Mouse (Mus musculus): ENCODE measurements around the gene Use1. TPM values are rescaled to one million over a fixed set of nuclear protein-coding genes. Genes with fewer than 3 reads are reported as not detected.
A peak's percentile ranks its signal among the peaks of the same experiment; 100 is the strongest.
"Not testable (repeated sequence)": the region's sequence is repeated elsewhere in the genome, so short reads cannot be mapped to it uniquely, and the experiment has no call there.

The Use1 gene
- polyA plus RNA-seq (2016; fragmentation: Nextera tagmentation; extraction: Ambion mirVana): 74.4 and 84.6 TPM in 2 replicates

DNA sequence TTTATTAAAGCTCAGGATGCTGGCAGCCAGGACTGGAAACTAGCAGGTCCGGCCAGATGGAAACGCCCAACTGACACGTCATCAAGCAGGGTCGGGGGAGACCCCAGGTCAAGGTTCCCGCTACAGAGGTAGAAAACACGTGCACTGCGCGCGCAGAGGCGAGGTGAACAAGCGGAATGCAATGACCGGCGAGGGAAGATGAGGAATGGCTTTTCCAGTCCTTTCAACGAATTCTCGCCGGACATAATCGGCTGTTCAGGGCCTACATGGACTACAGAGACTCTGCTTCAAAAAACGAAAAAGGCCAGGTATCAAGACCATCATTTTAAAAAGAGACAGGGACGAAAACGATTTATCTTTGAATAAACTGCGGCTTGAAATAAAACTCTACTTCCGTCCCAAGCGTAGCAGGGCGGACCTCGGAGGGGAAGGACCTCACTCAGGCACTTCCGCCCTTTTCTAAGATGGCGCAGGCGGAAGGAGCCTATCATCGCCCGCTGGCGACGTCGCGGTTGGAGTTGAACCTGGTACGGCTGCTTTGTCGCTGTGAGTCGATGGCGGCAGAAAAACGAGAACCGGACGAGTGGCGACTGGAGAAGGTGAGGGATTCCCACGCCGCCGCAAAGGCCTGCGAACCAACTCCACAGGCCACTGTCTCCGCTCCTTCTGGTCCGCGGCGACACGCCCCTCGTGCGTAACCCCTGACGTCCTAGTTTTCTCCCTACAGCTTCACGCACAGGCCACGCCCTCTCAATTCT is at the start of gene Use1:
Gene Use1 (plus strand): TSS at position 78 of the 758 bp plus-strand sequence.
- Histone ChIP-seq H3K27ac (peak within 1 kb of the TSS; percentile 92), H3K4me1 (replicated peaks) (peaks cover 35% of the 10 kb centered on the region), H3K9me3 (no peaks in the 10 kb centered on the region), H3K4me3 (peak within 1 kb of the TSS; percentile 66), H3K27me3 (ENCODE audit: insufficient read depth, poor library complexity, severe bottlenecking) (no peaks in the 10 kb centered on the region), H3K36me3 (peaks cover 22% of the 10 kb centered on the region)
- WGBS: under 1% methylated on average over 56 of the region's 56 CpGs
- DNase-seq (ENCODE audit: low spot score): peak; percentile 91

GRCm38 (mm10) chr8:71318610-71319009 is 48.0 kb upstream of the Use1 start:
- H3K36me3 ChIP-seq: peaks cover 69% of the 10 kb centered on the region

GRCm38 (mm10) chr8:71319760-71320159 is 46.9 kb upstream of the Use1 start:
- not testable (repeated sequence) for DNase-seq (ENCODE audit: low spot score); H3K4me1 ChIP-seq (replicated peaks); H3K9me3 ChIP-seq; H3K27me3 ChIP-seq (ENCODE audit: insufficient read depth, poor library complexity, severe bottlenecking); H3K27ac ChIP-seq; H3K4me3 ChIP-seq
- peaks cover 79% of the 10 kb centered on the region for H3K36me3 ChIP-seq
- 90% methylated on average over 2 of the region's 2 CpGs for WGBS

More at GRCm38 (mm10) chr8:71318610-71319009, 48.0 kb upstream of the Use1 start:
- not testable (repeated sequence) for H3K4me3 ChIP-seq; H3K4me1 ChIP-seq (replicated peaks); H3K27me3 ChIP-seq (ENCODE audit: insufficient read depth, poor library complexity, severe bottlenecking); H3K9me3 ChIP-seq; DNase-seq (ENCODE audit: low spot score); H3K27ac ChIP-seq
- WGBS: 90% methylated on average over 5 of the region's 5 CpGs

DNA sequence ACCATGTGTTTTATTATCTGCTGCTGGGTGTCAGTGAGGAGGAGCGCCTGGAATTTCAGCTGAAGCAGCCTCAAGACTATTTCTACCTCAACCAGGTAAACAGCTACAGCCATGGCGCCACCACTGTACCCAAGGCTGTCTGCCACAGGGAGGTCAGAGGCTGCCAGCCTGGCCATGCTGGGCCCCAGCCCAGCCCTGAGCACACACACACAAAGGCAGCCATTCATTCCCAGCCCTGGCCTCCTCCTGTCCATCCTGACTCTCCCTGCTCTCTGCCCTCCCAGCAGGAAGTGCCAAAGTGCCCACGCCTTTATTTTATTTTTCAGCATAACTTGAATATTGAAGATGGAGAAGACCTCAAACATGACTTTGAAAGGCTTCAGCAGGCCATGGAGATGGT is 43.7 kb upstream of the Use1 start:
- no peaks in the 10 kb centered on the region for H3K9me3 ChIP-seq
- no peaks in the 10 kb centered on the region for H3K4me1 ChIP-seq (replicated peaks)
- no peak overlapping the region for H3K27ac ChIP-seq
- 91% methylated on average over 3 of the region's 3 CpGs for WGBS
- H3K36me3 ChIP-seq: peaks cover 81% of the 10 kb centered on the region
- no peaks in the 10 kb centered on the region for H3K27me3 ChIP-seq (ENCODE audit: insufficient read depth, poor library complexity, severe bottlenecking)
- DNase-seq (ENCODE audit: low spot score): no peak
- no peak overlapping the region for H3K4me3 ChIP-seq

- H3K27ac ChIP-seq: no peak overlapping the region
- no peaks in the 10 kb centered on the region for H3K4me1 ChIP-seq (replicated peaks)
- no peaks in the 10 kb centered on the region for H3K9me3 ChIP-seq
- WGBS: 87% methylated on average over 1 of the region's 1 CpGs
- no peaks in the 10 kb centered on the region for H3K27me3 ChIP-seq (ENCODE audit: insufficient read depth, poor library complexity, severe bottlenecking)
- no peak for DNase-seq (ENCODE audit: low spot score)
- no peak overlapping the region for H3K4me3 ChIP-seq
- peaks cover 89% of the 10 kb centered on the region for H3K36me3 ChIP-seq
Measured at GRCm38 (mm10) chr8:71324848-71325247, 41.8 kb upstream of the Use1 start.

DNA sequence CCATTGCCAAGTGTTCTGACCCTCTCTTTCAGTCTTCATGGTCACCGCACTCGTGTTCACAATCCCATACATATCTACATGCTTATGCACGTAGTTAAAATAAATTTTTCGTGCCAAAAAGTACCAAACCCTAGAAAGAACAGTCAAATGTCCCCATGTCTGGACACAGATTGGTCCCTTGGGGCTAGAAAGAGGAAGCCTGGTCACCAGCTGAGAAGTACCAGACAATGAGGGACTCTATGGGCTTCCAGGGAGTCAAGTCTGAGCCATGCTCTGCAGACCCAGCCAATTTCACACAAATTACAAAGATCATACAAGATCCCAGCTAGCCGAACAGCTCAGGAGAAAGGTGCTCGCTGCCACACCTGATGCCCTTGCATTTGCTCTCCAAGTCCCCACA is 28.8 kb upstream of the Use1 start:
- peaks cover 63% of the 10 kb centered on the region for H3K36me3 ChIP-seq
- H3K4me1 ChIP-seq (replicated peaks); H3K9me3 ChIP-seq; H3K27me3 ChIP-seq (ENCODE audit: insufficient read depth, poor library complexity, severe bottlenecking); H3K27ac ChIP-seq; H3K4me3 ChIP-seq; DNase-seq (ENCODE audit: low spot score): not testable (repeated sequence)
- 94% methylated on average over 6 of the region's 6 CpGs for whole genome bisulfite sequencing

DNA sequence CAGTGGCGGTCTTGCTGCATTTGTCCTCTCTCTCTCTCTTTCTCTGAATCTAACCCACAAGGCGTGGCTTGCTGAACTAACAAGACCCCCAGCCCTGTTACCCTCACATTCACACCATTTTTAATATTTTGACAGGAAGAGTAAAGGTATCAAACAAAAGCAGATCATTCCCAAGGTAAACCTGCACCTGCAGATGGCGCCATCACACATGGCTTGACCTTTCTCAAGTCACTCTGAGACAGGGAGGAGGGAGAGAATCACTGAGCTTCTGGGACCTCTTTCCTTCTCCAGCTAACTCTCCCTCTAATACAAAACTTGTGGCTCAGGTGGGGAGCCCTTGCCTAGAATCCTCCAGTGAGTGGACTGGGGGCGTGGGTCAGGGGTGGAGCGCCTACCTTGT is 26.0 kb upstream of the Use1 start:
- Histone ChIP-seq H3K27me3 (ENCODE audit: insufficient read depth, poor library complexity, severe bottlenecking) (no peaks in the 10 kb centered on the region), H3K9me3 (no peaks in the 10 kb centered on the region), H3K4me1 (replicated peaks) (no peaks in the 10 kb centered on the region), H3K27ac (no peak overlapping the region), H3K36me3 (peaks cover 74% of the 10 kb centered on the region), H3K4me3 (no peak overlapping the region; the same call in 1 of the 2 replicates)
- WGBS: 79% methylated on average over 5 of the region's 5 CpGs
- DNase-seq (ENCODE audit: low spot score): peak; percentile 49

- no peaks in the 10 kb centered on the region for H3K27me3 ChIP-seq (ENCODE audit: insufficient read depth, poor library complexity, severe bottlenecking)
- peaks cover 95% of the 10 kb centered on the region for H3K36me3 ChIP-seq
- no peak overlapping the region for H3K4me3 ChIP-seq
- no peaks in the 10 kb centered on the region for H3K9me3 ChIP-seq
- no peak overlapping the region for H3K27ac ChIP-seq
- no peak for DNase-seq (ENCODE audit: low spot score)
- H3K4me1 ChIP-seq (replicated peaks): no peaks in the 10 kb centered on the region
- 81% methylated on average over 1 of the region's 1 CpGs for WGBS
Measured at GRCm38 (mm10) chr8:71346581-71346980, 20.1 kb upstream of the Use1 start.

- H3K27me3 ChIP-seq (ENCODE audit: insufficient read depth, poor library complexity, severe bottlenecking): no peaks in the 10 kb centered on the region
- DNase-seq (ENCODE audit: low spot score): no peak
- H3K4me3 ChIP-seq: no peak overlapping the region
- H3K4me1 ChIP-seq (replicated peaks): no peaks in the 10 kb centered on the region
- H3K9me3 ChIP-seq: no peaks in the 10 kb centered on the region
- 86% methylated on average over 3 of the region's 3 CpGs for WGBS
- peaks cover 100% of the 10 kb centered on the region for H3K36me3 ChIP-seq
- no peak overlapping the region for H3K27ac ChIP-seq
Measured at GRCm38 (mm10) chr8:71351117-71351516, 15.5 kb upstream of the Use1 start.

DNA sequence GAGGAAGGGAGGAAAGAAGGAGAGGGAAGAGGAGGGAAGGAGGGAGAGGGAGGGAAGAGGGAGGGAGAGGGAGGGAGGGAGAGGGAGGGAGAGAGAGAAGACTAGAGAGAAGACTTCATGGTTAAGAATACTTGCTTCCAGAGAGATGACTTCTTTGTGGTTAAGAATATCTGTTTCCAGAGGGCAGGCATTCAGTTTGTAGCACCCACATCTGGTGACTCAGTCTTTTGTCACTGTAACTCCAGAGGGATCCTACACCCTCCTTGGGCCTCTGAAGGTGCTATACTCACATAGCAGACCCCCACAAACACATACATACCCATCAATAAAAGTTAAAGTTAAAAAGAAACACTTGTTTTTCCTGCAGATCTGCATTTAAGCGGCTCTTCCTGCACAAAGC is 15.1 kb upstream of the Use1 start:
- no peaks in the 10 kb centered on the region for H3K4me1 ChIP-seq (replicated peaks)

DNA sequence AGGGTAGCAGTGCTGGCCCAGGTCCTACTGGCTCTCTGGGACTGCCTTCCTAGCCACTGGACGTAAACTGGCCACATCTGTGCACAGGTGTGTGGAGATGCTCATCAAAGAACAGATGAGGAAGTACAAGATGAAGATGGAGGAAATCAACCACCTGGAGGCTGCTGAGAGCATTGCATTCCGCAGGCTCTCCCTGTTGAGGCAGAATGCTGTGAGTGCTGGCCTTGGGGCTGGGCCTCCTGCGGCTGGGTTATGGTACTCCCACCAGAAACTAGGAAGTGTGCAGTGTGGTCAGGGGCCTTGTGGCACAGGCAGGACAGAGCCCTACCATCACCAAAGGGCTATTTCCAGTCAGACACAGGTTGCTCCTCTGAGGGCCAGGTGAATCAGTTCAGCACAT is 8.6 kb upstream of the Use1 start:
- no peak for DNase-seq (ENCODE audit: low spot score)
- H3K4me3 ChIP-seq: no peak overlapping the region
- H3K9me3 ChIP-seq: no peaks in the 10 kb centered on the region
- 85% methylated on average over 3 of the region's 3 CpGs for WGBS
- no peaks in the 10 kb centered on the region for H3K27me3 ChIP-seq (ENCODE audit: insufficient read depth, poor library complexity, severe bottlenecking)
- no peak overlapping the region for H3K27ac ChIP-seq
- peaks cover 85% of the 10 kb centered on the region for H3K36me3 ChIP-seq
- no peaks in the 10 kb centered on the region for H3K4me1 ChIP-seq (replicated peaks)

More for the DNA sequence above, 15.1 kb upstream of the Use1 start:
- Histone ChIP-seq H3K27ac (no peak overlapping the region), H3K9me3 (no peaks in the 10 kb centered on the region), H3K4me3 (no peak overlapping the region), H3K36me3 (peaks cover 100% of the 10 kb centered on the region), H3K27me3 (ENCODE audit: insufficient read depth, poor library complexity, severe bottlenecking) (no peaks in the 10 kb centered on the region)
- 98% methylated on average over 1 of the region's 1 CpGs for WGBS
- DNase-seq (ENCODE audit: low spot score): no peak

GRCm38 (mm10) chr8:71367529-71368176 is 1.0 kb downstream of the Use1 start:
- Histone ChIP-seq H3K4me3 (peak overlapping the region; percentile 66), H3K27me3 (ENCODE audit: insufficient read depth, poor library complexity, severe bottlenecking) (no peaks in the 10 kb centered on the region), H3K4me1 (replicated peaks) (peaks cover 35% of the 10 kb centered on the region), H3K36me3 (peaks cover 29% of the 10 kb centered on the region), H3K9me3 (no peaks in the 10 kb centered on the region), H3K27ac (peak overlapping the region; percentile 92)
- no peak for DNase-seq (ENCODE audit: low spot score)
- 56% methylated on average over 17 of the region's 17 CpGs for WGBS

GRCm38 (mm10) chr8:71368366-71368765 is 1.7 kb downstream of the Use1 start:
- Histone ChIP-seq H3K4me1 (replicated peaks) (peaks cover 35% of the 10 kb centered on the region), H3K27me3 (ENCODE audit: insufficient read depth, poor library complexity, severe bottlenecking) (no peaks in the 10 kb centered on the region), H3K4me3 (peak overlapping the region; percentile 66), H3K9me3 (no peaks in the 10 kb centered on the region), H3K36me3 (peaks cover 36% of the 10 kb centered on the region), H3K27ac (no peak overlapping the region)
- DNase-seq (ENCODE audit: low spot score): no peak

Measured in hindbrain, embryonic 10.5 days (tissue).